Mouse (Mus musculus) heart, postnatal 0 days (tissue): ENCODE results near the gene Tpm1.

Source experiments
- CTCF ChIP-seq: IDR thresholded peaks from 2 replicates; pipeline ENCODE4 v1.5.1; 2016; ENCODE audit warnings: antibody characterized with exemption, control low read depth, low read depth
- EP300 ChIP-seq: IDR thresholded peaks from 2 replicates; pipeline ENCODE4 v1.6.1; 2016; ENCODE audit warnings: antibody characterized with exemption, low read depth

DNA sequence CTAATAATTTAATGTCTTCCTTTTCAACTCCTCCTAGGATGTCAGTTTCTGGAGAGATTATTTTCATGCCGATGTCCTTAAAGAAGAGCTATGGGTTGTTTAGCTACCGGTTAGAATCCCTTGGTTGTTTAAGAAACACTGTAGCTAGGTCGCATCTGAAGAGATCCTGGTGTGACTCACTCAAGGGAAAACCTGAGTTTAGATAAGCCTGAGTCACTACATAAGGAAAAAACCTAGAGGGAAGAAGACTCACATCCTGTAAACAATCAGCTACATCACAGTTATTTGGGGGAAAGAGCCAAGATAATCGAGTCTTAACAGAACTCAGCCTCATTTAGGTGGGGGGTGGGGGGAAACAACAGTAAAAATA is 3.9 kb downstream of the Tpm1 start:
- TF ChIP-seq CTCF (no peak), EP300 (no peak)
